Mouse (Mus musculus): ENCODE data around the gene Atp6v0e. TPM values are rescaled to one million over a fixed set of nuclear protein-coding genes. Genes with fewer than 3 reads are reported as not detected.

The Atp6v0e gene
- polyA plus RNA-seq, 1 experiment from 2014 or later, result 123 TPM

DNA sequence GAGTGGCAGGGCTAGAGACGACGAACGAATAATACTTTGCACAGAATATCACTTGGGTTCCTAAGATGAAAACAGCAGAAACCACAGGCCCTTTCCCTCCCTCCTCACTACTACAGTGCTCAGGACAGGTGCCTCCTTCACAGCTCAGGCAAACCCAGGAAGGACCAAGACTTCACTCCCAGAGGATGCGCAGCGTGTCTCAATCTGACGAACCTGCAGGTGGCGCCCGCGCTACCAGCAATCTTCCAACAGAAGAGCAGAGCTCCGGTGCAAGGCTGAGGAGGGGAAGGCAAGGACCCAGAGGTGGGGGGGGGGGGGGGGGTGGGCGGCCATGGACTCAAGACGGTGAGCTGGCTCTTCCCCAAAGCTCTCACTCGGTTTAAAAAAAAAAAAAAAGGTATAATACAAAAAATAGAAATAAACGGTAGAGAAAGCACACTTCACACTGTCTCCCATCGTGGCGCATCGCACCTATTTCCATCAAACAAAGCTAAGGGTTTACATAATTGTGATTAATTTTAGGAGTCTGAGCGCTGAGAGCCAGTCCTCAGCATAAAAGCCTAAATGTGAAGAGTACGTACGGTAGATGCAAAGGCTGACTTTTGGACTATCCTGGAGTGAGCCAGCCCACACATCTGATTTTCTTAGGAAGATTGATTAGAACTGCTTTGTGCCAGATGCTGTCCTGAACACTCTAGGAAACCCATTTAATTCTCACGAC lies 2.7 kb upstream of the Atp6v0e start:
- Histone ChIP-seq H3K9ac (ENCODE audit: low read depth, low read length) (no peak overlapping the region), H3K27ac (ENCODE audit: low read depth, low read length) (no peak overlapping the region), H3K36me3 (ENCODE audit: control insufficient read depth, insufficient read depth, low read length) (no peaks in the 10 kb centered on the region), H3K4me1 (replicated peaks; ENCODE audit: control insufficient read depth, insufficient read depth, low read length) (peaks cover 6% of the 10 kb centered on the region; the same call in 1 of the 2 replicates), H3K27me3 (ENCODE audit: control insufficient read depth, insufficient read depth, low read length) (no peaks in the 10 kb centered on the region), H3K4me2 (replicated peaks; ENCODE audit: low read depth, low read length) (no peak overlapping the region), H3K9me3 (ENCODE audit: control insufficient read depth, low read length) (no peaks in the 10 kb centered on the region), H3K4me3 (ENCODE audit: low read depth, low read length) (no peak overlapping the region)
- DNase-seq (ENCODE audit: low spot score) (peak; percentile 84), ATAC-seq (ENCODE audit: low FRiP score) (peak; percentile 55; the same call in 1 of the 2 replicates)
- WGBS, result 28% methylated on average over 20 of the region's 21 CpGs

- no peak overlapping the region for H3K9ac ChIP-seq (ENCODE audit: low read depth, low read length)
- H3K4me2 ChIP-seq (replicated peaks; ENCODE audit: low read depth, low read length), result no peak overlapping the region
- ATAC-seq (ENCODE audit: low FRiP score), result no peak
- no peak for DNase-seq (ENCODE audit: low spot score)
- no peaks in the 10 kb centered on the region for H3K36me3 ChIP-seq (ENCODE audit: control insufficient read depth, insufficient read depth, low read length)
- WGBS, result 87% methylated on average over 5 of the region's 5 CpGs
- no peak overlapping the region for H3K27ac ChIP-seq (ENCODE audit: low read depth, low read length)
- no peaks in the 10 kb centered on the region for H3K27me3 ChIP-seq (ENCODE audit: control insufficient read depth, insufficient read depth, low read length)
- peaks cover 6% of the 10 kb centered on the region; the same call in 1 of the 2 replicates for H3K4me1 ChIP-seq (replicated peaks; ENCODE audit: control insufficient read depth, insufficient read depth, low read length)
- no peaks in the 10 kb centered on the region for H3K9me3 ChIP-seq (ENCODE audit: control insufficient read depth, low read length)
- no peak overlapping the region for H3K4me3 ChIP-seq (ENCODE audit: low read depth, low read length)
Observed at GRCm38 (mm10) chr17:26662204-26662603, 827 bp upstream of the Atp6v0e start.

- Histone ChIP-seq H3K4me3 (ENCODE audit: low read depth, low read length) (no peak overlapping the region), H3K36me3 (ENCODE audit: control insufficient read depth, insufficient read depth, low read length) (no peaks in the 10 kb centered on the region), H3K4me1 (replicated peaks; ENCODE audit: control insufficient read depth, insufficient read depth, low read length) (peaks cover 6% of the 10 kb centered on the region; the same call in 1 of the 2 replicates), H3K9me3 (ENCODE audit: control insufficient read depth, low read length) (no peaks in the 10 kb centered on the region), H3K9ac (ENCODE audit: low read depth, low read length) (no peak overlapping the region), H3K27me3 (ENCODE audit: control insufficient read depth, insufficient read depth, low read length) (no peaks in the 10 kb centered on the region), H3K27ac (ENCODE audit: low read depth, low read length) (no peak overlapping the region), H3K4me2 (replicated peaks; ENCODE audit: low read depth, low read length) (no peak overlapping the region)
- no peak for DNase-seq (ENCODE audit: low spot score)
- WGBS, result 80% methylated on average over 4 of the region's 4 CpGs
- no peak for ATAC-seq (ENCODE audit: low FRiP score)
Observed at GRCm38 (mm10) chr17:26665600-26665999, 2.6 kb downstream of the Atp6v0e start.

DNA sequence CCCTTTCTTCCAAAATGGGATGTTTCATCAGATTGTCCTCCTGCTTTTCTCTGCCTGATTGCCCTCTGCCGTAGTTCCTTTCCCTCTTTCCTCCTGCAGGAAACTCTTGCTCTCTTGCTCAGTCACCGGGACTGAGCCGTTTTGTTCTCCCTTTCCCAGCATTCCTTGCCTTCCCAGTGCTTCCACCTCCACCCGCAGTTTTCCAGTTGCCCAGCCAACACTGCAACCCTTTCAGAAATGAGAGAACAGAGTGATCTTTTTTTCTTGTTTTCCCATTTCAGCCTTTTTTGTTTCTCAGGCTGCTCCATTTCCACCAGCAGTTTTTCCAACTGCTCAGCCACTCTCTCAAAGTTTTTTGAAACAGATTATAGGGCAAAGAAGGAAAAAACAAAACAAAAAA lies 8.2 kb downstream of the Atp6v0e start:
- Histone ChIP-seq H3K9me3 (ENCODE audit: control insufficient read depth, low read length) (no peaks in the 10 kb centered on the region), H3K9ac (ENCODE audit: low read depth, low read length) (no peak overlapping the region), H3K27me3 (ENCODE audit: control insufficient read depth, insufficient read depth, low read length) (no peaks in the 10 kb centered on the region), H3K36me3 (ENCODE audit: control insufficient read depth, insufficient read depth, low read length) (no peaks in the 10 kb centered on the region), H3K4me2 (replicated peaks; ENCODE audit: low read depth, low read length) (no peak overlapping the region), H3K27ac (ENCODE audit: low read depth, low read length) (no peak overlapping the region), H3K4me1 (replicated peaks; ENCODE audit: control insufficient read depth, insufficient read depth, low read length) (no peaks in the 10 kb centered on the region), H3K4me3 (ENCODE audit: low read depth, low read length) (no peak overlapping the region)
- ATAC-seq (ENCODE audit: low FRiP score) (no peak), DNase-seq (ENCODE audit: low spot score) (no peak)
- 61% methylated on average over 4 of the region's 4 CpGs for WGBS

DNA sequence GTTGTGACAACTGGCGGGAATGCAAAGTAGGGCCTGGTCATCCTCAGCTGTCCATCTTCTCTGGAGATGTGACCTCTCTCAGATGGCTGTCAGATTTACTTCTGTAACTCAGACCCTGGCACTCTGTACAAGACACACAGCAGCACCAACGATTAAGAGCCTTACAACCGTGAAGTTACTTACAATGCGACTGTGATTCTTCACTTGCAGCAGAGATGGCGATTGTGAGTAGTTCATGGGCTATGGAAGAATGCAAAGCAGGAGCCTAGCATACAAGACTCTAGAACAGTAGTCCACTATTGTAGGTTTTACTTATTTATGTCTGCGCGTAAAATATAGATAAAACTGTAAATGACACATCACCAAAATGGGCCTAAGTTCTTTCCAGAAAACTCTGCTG lies 12.8 kb downstream of the Atp6v0e start:
- no peak overlapping the region for H3K9ac ChIP-seq (ENCODE audit: low read depth, low read length)

GRCm38 (mm10) chr17:26676252-26676615 lies 13.2 kb downstream of the Atp6v0e start:
- DNase-seq (ENCODE audit: low spot score) (peak; percentile 93), ATAC-seq (ENCODE audit: low FRiP score) (peak; percentile 95)
- 1% methylated on average over 30 of the region's 30 CpGs for WGBS
- H3K27ac ChIP-seq (ENCODE audit: low read depth, low read length), result peak overlapping the region; percentile 70; the same call in 1 of the 2 replicates
- no peaks in the 10 kb centered on the region for H3K27me3 ChIP-seq (ENCODE audit: control insufficient read depth, insufficient read depth, low read length)
- H3K4me3 ChIP-seq (ENCODE audit: low read depth, low read length), result peak overlapping the region; percentile 70
- no peaks in the 10 kb centered on the region for H3K9me3 ChIP-seq (ENCODE audit: control insufficient read depth, low read length)
- H3K9ac ChIP-seq (ENCODE audit: low read depth, low read length), result peak overlapping the region; percentile 66
- no peaks in the 10 kb centered on the region for H3K4me1 ChIP-seq (replicated peaks; ENCODE audit: control insufficient read depth, insufficient read depth, low read length)
- no peaks in the 10 kb centered on the region for H3K36me3 ChIP-seq (ENCODE audit: control insufficient read depth, insufficient read depth, low read length)
- H3K4me2 ChIP-seq (replicated peaks; ENCODE audit: low read depth, low read length), result peak overlapping the region; percentile 62

More for the DNA sequence above, 12.8 kb downstream of the Atp6v0e start:
- ATAC-seq (ENCODE audit: low FRiP score) (peak; percentile 51), DNase-seq (ENCODE audit: low spot score) (no peak)
- H3K4me3 ChIP-seq (ENCODE audit: low read depth, low read length), result peak overlapping the region; percentile 70
- WGBS, result 31% methylated on average over 7 of the region's 7 CpGs
- H3K9me3 ChIP-seq (ENCODE audit: control insufficient read depth, low read length), result no peaks in the 10 kb centered on the region
- no peaks in the 10 kb centered on the region for H3K4me1 ChIP-seq (replicated peaks; ENCODE audit: control insufficient read depth, insufficient read depth, low read length)
- no peak overlapping the region for H3K27ac ChIP-seq (ENCODE audit: low read depth, low read length)
- H3K4me2 ChIP-seq (replicated peaks; ENCODE audit: low read depth, low read length), result peak overlapping the region; percentile 62
- H3K27me3 ChIP-seq (ENCODE audit: control insufficient read depth, insufficient read depth, low read length), result no peaks in the 10 kb centered on the region
- H3K36me3 ChIP-seq (ENCODE audit: control insufficient read depth, insufficient read depth, low read length), result no peaks in the 10 kb centered on the region

DNA sequence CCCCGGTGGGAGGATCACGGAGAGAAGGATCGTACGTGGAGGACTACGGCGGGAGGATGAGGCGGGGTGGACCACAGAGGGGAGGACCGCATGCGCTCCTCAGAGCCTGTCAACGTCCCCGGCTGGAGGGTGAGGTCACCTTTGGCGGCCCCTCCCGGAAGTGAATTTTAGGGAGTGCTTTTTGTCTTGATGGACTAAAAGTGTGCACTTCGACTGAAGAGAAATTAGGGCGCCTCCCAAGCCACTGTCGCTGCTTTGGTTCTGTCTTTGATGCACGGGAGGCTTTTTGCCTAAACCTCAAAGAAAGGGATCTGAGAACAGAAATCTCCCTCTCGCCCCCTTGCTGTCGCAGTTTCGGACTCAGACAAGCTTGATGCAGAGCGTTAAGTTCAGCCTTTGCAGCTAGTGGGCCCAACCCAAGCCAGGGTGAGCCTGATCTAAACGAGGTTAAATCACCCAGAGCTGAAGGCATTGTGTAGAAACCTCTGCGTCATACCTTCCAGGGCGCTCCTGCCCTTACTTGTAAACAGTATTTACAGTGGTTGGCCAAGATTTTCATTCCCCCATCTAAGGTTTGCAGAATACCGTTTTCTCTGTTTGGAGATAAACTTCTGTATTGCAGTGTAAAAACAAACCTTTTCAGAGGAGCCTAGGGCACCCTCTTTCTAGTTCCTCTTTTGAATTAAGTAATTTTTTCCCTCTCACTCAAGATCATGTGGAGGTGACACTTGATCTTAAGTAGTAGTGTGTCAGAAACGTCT lies 13.8 kb downstream of the Atp6v0e start:
- ATAC-seq (ENCODE audit: low FRiP score), result peak; percentile 86
- H3K36me3 ChIP-seq (ENCODE audit: control insufficient read depth, insufficient read depth, low read length), result no peaks in the 10 kb centered on the region
- 4% methylated on average over 26 of the region's 26 CpGs for WGBS
- peak overlapping the region; percentile 66 for H3K9ac ChIP-seq (ENCODE audit: low read depth, low read length)
- peak overlapping the region; percentile 62 for H3K4me2 ChIP-seq (replicated peaks; ENCODE audit: low read depth, low read length)
- no peak for DNase-seq (ENCODE audit: low spot score)
- H3K4me1 ChIP-seq (replicated peaks; ENCODE audit: control insufficient read depth, insufficient read depth, low read length), result no peaks in the 10 kb centered on the region
- H3K9me3 ChIP-seq (ENCODE audit: control insufficient read depth, low read length), result no peaks in the 10 kb centered on the region
- no peaks in the 10 kb centered on the region for H3K27me3 ChIP-seq (ENCODE audit: control insufficient read depth, insufficient read depth, low read length)
- H3K4me3 ChIP-seq (ENCODE audit: low read depth, low read length), result peak overlapping the region; percentile 70
- H3K27ac ChIP-seq (ENCODE audit: low read depth, low read length), result peak overlapping the region; percentile 70; the same call in 1 of the 2 replicates

GRCm38 (mm10) chr17:26677711-26678637 lies 14.9 kb downstream of the Atp6v0e start:
- Histone ChIP-seq H3K27me3 (ENCODE audit: control insufficient read depth, insufficient read depth, low read length) (no peaks in the 10 kb centered on the region), H3K9me3 (ENCODE audit: control insufficient read depth, low read length) (no peaks in the 10 kb centered on the region), H3K27ac (ENCODE audit: low read depth, low read length) (no peak overlapping the region), H3K4me2 (replicated peaks; ENCODE audit: low read depth, low read length) (no peak overlapping the region), H3K36me3 (ENCODE audit: control insufficient read depth, insufficient read depth, low read length) (no peaks in the 10 kb centered on the region), H3K4me3 (ENCODE audit: low read depth, low read length) (no peak overlapping the region), H3K9ac (ENCODE audit: low read depth, low read length) (no peak overlapping the region), H3K4me1 (replicated peaks; ENCODE audit: control insufficient read depth, insufficient read depth, low read length) (no peaks in the 10 kb centered on the region)
- WGBS, result 94% methylated on average over 7 of the region's 7 CpGs
- DNase-seq (ENCODE audit: low spot score), result no peak
- ATAC-seq (ENCODE audit: low FRiP score), result no peak

Measured in hindbrain, embryonic 11.5 days (tissue).